Mouse (Mus musculus) heart, postnatal 0 days (tissue): ENCODE results near the gene Foxj3.

Source experiments
- CTCF ChIP-seq: IDR thresholded peaks from 2 replicates; pipeline ENCODE4 v1.5.1; 2016; ENCODE audit warnings: antibody characterized with exemption, control low read depth, low read depth
- EP300 ChIP-seq: IDR thresholded peaks from 2 replicates; pipeline ENCODE4 v1.6.1; 2016; ENCODE audit warnings: antibody characterized with exemption, low read depth

DNA sequence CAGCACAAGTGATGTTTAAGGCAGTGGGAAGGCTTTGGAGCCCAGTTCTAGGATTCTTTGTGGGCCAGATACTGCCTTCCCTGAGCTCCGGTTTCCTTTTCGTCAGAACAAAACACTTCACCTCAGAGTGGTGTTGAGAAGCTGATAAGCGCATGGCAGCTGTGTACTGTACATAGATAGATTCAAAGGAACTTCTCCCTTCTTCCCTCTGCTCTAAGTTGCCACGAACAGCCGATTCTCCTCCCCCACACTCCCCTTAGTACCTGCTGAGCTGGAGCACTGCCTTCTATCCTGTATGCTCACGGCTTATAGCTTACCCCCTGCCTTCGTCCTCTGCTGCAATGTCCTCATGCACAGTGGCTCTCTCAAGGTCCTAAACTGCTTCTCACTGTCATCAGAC is 95.9 kb downstream of the Foxj3 start:
- TF ChIP-seq EP300, result no peak
- no peak for TF ChIP-seq CTCF
